Mouse (Mus musculus): ENCODE measurements around the gene Rps6ka2. TPM values are rescaled to one million over a fixed set of nuclear protein-coding genes. Genes with fewer than 3 reads are reported as not detected.
"Not testable (repeated sequence)": the region's sequence is repeated elsewhere in the genome, so short reads cannot be mapped to it uniquely, and the experiment has no call there.

Gene Rps6ka2
- total RNA-seq, 2 experiments from 2014 or later: 33.4 to 37.4 TPM

DNA sequence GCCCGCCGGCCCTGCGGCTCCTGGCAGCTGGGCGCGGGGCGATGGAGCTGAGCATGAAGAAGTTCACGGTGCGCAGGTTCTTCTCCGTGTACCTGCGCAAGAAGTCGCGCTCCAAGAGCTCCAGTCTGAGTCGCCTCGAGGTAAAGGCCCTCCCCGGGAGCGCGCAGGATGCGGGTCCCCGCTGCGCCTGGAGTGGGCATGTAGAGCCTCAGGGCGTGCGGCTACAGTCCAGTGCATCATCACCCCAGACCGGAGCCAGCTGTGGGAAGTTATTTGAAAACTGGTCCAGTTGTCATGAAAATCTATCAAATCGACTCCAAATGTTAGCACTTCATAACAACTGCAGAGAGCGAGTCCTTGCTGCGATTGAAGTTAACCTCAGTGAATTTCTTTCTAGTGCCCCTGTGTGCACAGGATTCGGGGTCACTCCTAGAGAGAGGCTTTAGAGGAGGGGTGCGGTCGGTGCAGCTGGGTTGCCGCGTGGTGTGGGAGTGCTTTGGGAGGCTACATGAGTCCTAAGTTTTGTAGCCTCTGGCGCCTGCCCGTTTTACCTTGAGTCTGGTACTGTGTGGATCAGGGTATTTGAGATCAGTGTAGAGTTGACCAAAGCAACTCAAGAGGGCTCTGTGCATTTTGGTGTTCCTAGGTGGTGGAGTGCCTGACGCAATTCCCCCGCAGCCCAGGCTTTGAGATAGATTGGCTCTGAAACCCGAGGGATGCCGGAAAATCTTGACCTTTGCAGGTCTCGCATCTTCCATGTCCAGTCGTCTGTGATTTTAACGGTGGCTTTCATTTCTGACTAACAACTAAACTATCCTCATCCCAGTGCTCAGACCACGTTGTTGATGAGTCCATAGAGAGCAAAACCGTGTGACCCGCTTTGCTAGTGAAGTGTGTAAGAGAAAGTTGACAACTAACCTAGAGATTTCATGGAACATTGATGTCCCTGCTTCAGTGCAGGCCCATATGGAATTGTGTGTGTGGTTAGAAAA lies 685 bp downstream of the Rps6ka2 start:
- DNase-seq (ENCODE audit: low spot score in 2 of 2): no peak

DNA sequence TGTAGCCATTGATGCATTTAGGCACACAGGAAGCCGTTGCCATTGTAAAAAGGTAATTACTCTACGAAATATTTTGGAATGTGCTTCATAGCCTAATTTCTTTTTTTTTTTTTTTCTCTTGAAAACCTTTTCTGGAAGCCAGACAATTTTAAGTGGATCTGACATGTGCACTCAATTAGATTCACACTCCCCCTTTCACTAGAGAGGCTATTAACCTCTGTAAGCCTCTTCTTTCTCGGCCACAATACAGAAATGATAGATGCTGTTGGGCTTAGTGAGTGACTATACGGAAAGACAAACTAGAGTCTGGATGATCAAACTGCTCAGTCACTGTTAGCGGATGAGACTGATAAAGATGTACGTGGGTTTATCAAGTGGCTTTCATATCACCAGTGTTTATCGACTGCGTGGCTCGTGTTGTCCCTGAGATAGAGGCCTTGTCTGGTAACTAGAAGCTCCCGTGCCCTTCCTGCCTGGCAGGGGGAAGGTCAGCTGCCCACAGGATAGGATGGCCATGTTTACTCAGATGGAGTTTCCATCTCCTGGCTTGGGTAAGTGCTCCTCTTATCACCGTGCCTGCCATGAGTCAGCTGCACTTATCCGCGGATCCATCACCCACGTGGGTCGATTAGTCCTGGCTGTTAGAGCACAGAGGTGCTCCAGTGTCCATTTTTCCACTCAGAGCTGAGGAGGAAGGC lies 3.6 kb downstream of the Rps6ka2 start:
- no peak for DNase-seq (ENCODE audit: low spot score in 2 of 2)

DNA sequence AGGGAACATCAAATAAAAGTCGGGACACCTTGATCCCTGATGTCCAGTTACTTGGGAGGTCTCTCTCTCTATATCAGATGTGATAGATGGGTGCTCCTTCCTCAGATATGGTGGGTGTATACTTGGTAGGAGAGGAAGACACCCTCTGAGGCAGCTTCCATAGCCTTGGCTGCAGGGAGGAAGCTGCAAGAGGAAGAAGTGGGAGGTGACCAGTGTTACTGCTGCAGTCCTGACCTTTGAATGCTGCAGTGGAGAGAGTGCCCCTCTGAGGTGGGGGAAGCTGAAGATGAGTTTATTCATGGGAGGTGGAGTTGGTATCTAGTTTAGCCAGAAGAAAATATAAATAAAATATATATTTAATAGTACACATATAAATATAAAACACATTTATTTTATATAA lies 5.4 kb downstream of the Rps6ka2 start:
- no peak for DNase-seq (ENCODE audit: low spot score in 2 of 2)

DNA sequence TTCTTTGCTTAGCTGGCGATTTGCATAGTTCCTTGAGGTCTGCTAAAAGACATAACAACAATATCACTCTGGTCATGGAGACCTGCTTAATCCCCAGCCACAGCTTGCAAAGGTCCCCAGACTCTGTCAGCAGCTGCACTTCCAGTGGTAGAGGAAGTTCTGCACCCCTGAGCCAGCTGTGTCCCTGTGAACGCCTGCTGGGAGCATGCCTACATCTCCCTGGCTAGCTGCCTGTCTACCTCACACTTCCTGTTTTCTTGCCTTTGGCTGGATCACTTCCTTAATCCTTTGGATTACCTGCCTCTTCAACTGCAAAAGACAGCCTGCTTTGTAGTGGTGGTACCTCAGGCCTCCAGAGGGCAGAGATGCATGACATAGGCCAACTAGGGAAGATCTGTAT lies 6.5 kb downstream of the Rps6ka2 start:
- DNase-seq (ENCODE audit: low spot score in 2 of 2): no peak

DNA sequence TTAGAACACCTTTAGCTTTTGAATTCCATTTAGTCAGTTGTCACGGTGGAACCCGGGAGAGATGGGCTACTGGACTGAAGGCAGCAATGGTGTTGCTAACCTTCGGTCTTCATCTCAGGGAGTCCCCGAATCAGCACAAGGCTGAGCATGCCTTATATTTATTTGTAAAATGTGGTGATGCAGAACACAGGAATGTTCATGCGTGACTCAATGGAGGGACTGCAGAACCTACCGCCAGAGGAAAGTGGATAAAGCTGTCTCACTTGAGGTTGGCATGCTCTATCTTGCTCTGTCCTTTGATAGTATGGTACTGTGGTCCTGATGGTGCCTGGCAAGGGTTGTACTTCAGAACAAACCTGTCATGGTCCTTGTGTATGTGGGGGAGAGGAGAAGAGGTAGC lies 8.3 kb downstream of the Rps6ka2 start:
- DNase-seq (ENCODE audit: low spot score in 2 of 2): no peak

DNA sequence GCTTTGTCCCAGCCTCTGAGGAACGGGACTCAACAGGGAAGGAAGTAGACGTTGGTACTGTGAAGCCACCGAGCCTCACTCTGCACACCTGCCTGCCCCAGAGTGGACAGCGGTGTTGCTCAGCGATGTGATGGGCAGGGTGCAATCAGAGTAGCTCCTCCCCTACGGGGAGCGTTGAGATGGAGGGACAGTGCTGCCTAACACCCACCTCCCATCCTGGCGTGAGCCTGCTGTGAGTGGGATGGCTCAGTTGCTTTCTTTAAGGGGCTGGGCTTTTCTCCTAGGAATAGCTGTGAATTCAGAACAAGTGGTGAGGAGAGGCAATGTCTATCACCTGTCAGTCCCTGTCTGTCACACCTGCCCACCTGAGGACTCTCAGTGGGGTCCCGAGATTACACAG lies 12.3 kb downstream of the Rps6ka2 start:
- DNase-seq (ENCODE audit: low spot score in 2 of 2): no peak

DNA sequence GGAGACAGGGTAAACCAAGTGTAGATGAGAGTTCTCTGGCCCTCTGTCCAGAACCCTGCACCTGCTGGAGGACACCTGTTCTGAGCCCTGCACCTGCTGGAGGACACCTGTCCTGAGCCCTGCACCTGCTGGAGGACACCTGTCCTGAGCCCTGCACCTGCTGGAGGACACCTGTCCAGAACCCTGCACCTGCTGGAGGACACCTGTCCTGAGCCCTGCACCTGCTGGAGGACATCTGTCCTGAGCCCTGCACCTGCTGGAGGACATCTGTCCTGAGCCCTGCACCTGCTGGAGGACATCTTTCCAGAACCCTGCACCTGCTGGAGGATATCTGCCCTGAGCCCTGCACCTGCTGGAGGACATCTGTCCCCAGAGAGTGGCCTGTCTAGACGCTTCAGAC lies 17.1 kb downstream of the Rps6ka2 start:
- DNase-seq (ENCODE audit: low spot score in 2 of 2): not testable (repeated sequence)

DNA sequence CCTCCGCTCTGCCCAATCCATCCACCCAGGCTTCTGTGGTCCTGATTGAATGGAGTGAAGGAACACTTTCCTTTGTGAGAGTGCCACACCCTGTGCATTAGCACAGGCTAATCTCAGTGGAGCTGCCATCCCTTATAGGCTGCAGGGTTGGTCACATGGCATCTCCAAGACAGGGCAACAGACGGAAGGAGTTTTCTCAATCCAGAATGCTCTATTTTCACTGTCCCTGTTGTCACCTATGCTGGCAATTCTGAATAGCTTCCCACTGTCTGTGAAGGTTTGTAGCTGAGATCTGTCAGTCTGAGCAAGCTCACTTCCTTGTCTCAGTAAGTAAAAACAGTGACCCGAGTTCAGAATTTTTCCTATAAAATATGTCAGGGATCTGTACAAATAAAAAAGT lies 19.5 kb downstream of the Rps6ka2 start:
- no peak for DNase-seq (ENCODE audit: low spot score in 2 of 2)

DNA sequence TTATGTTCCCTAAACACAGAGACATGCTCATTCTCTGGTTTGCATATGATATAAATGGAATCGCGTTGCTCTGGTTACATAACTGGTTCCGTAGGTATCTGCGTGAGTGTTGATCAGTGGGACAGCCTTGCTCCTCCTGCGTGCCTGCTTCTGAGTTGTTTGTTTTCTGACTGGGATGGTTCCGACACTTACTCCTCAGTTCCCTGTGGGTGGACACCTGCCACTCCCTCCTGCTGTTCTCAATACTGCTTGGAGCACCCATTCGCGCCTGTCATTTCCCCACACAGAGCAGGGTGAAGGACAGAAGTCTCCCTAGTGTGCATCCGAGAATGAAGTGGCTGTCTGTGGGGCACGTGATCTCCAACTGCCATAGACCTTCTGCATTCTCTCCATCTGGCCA lies 20.1 kb downstream of the Rps6ka2 start:
- peak in 1 of 2 experiments; percentile 51 for DNase-seq (ENCODE audit: low spot score in 2 of 2)

DNA sequence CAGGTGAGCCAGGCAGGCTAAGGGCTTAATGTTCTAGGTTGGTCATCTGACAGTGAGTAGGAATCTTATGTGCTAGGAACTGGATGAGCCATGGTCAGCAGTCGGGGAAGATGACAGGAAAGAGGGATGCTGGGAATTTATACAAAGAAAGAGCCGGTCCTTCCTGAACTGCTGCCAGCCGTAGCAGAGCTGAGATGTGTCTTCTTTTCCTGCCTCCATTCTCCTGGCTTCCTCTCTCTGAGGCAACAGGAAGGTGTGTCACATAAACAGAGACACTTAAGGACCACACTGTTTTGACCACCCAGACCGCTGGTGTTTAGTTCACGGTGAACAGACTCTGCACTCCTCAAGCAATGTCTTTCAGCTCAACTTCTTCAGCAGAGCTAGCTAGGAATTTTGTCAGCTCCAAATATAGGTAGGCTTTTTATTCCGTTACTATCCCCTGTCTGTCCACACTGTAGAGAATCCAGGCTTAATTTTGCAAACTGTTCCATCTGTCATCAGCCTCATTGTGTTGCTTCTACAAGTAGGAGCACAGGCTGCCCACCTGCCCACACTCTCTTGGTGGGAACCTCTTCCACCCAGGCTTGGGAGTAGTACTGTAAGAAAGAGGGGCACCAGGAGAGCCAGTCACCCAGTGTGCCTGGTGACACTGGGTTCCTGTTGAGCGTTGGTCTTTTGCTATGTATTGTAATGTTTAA lies 24.4 kb downstream of the Rps6ka2 start:
- DNase-seq (ENCODE audit: low spot score in 2 of 2): no peak

DNA sequence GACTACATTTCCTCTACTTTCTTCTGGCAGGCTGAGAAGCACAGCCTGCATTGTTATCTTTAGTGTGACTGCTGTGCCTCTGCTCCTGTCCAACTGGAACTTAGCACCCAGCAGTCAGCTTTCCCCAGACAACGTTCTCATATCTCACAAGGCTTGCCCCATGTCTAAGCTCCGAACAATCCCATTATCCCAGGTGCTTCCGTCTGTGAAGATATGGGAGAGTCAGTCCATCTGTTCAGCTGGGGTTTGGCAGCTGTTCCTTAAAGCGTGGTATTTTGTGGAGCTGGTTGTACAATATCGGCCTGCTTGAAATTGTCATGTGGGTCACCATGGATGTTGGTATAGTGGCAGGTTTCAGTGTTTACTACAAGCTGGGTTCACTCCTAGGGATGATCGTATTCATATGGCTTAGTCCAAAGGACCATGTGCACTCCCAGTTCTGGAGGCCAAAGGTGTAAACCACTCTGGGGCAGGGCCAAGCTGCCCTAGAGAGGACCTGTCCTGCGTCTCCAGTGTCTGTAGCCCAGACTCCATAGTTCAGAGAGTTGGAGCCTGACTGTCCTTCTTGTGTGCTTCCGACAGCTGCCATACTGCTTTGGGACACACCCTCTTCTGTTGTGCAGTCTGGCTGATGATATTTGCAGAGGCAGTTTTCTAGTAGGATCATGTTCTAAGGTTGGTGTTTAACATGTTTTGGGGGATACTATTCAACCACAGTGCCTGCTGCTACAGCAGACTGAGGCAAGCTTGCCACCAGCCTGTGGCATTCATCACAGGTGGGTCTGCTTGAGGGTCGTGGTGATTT lies 27.4 kb downstream of the Rps6ka2 start:
- DNase-seq (ENCODE audit: low spot score in 2 of 2): peak; percentile 44

DNA sequence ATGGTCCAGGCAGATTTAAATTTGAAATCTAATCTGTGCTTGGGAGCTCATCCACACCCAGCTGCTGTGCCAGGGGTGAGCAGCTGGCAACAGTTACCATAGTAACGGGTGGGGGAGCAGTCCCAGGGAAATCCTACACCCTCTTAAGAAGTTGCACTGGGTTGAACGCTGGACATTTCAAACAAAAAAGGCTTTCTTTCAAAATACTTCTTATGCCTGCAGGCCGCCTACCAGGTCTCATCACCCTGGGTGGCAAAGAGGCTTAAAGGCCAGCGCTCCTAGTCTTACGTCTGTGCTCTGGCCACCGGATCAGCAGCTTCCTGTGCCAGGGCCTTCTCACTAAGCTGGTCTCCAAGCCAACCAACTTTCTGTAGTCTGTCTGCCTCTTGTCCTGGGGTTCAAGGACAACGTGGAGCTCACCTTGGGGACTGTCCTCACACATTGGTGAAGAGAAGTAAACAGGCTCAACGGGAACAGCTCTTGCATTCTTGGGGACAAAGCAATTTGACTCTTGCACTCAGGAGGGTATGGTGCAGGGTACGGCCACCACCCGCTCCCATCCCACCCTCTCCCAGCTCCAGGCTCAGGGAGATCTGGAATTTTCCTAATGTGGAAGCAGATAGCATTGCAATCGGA lies 35.0 kb downstream of the Rps6ka2 start:
- no peak for DNase-seq (ENCODE audit: low spot score in 2 of 2)

DNA sequence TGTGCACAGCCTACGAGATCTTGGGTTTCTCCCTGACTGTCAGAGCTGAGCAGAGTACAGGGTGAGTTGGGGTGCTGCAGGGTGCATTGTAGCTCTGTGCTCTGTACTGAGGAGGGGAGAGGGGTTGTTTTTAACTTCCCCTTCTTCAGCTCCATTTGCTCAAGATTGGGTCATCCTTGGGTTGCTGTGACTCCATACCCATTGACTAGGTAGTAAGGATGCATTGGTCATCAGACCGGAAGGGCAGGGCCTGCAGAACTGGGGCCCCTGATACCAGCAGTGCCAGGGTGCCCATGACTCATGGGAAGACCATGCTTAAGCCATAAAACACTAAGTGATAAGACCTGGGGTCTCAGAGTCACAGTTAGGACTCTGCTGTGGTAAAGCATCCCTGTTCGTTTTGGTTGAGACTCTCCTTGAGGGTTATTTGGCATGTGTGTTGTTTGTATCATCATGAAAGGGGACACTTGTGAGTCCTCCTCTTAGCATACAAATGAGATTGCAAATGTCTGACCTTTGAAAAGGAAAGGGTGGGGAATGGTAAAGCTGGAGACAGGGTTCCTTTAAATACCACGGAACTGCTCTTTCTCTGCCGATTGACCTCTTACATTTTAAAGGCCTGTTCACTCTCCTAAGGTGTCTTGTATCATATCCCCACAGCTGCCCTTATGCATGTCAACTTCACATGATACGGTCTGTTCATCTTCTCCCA lies 36.7 kb downstream of the Rps6ka2 start:
- DNase-seq (ENCODE audit: low spot score in 2 of 2): no peak

DNA sequence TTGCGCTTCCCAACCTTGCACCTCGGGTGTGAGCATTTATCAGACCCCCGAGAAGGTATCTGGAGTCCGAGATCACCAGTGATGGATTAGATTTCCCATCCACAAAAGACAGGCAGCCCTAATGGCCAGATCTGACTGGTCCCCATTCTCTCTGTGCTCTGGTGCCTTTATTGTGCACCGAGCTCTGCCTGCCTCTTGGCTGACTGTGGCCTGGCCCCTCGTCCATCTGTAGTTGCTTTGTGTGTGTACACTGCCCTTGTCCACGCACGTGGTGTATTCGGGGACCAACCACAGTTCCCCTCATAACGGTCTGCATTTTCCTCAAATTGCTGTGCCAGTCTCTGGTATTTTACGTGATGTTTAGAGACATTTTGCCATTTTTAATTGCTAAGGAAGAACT lies 40.7 kb downstream of the Rps6ka2 start:
- DNase-seq (ENCODE audit: low spot score in 2 of 2): no peak

DNA sequence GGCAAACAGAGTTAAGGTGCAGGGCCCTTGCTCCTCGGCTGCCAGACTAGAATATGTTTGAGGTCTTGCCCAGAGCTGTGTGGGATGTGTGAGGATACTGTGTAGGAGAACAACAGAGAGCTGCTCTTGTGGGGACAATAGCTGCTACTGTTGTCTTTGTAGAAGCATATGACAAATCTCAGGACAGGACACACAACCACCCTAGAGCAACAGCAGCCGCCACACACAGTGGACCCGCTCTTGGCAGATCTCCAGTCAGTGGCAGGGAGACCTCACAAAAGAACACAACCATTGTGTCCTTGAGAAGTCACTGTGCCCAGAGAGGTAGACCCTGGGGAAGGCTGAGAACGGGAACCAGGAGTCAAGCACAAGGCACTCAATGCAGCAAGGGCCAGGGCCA lies 42.0 kb downstream of the Rps6ka2 start:
- no peak for DNase-seq (ENCODE audit: low spot score in 2 of 2)

DNA sequence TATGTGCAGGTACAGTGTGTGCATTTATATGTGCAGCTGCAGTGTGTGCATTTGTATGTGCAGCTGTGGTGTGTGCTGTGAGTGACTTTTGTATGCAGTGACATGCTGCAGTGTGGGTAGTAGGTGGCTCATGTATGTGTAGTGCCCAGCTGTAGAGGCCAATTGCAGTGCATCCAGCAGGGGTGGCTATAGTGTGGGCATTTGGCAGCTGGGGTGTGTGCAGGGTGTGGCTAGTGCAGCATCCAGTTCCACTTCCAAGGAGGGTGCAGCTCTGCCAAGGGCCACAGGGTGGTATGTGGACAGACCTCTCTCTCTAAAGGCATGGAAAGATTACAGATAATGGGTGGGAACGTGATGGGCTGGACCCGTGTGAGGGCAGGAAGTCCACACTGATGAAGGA lies 43.3 kb downstream of the Rps6ka2 start:
- DNase-seq (ENCODE audit: low spot score in 2 of 2): no peak

DNA sequence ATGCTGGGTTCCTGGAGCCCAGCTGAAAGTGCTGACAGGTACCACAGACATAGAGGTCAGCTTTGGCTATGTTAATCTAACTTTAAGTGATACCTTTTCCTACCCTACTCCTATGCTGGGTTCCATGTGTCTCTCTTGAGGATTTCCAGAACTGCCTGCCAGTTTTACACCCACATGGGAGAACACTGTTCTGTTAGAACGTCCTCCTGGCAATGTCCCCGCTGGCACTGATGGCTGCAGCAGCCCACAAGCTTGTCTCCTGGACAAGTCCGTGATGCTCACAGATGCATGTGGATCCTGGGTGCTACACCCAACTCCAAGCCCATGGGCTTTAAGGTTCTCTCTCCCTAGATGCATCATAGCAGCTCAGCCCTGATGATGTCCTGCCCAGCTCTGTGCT lies 44.1 kb downstream of the Rps6ka2 start:
- peak; percentile 86 to 93 for DNase-seq (ENCODE audit: low spot score in 2 of 2)

DNA sequence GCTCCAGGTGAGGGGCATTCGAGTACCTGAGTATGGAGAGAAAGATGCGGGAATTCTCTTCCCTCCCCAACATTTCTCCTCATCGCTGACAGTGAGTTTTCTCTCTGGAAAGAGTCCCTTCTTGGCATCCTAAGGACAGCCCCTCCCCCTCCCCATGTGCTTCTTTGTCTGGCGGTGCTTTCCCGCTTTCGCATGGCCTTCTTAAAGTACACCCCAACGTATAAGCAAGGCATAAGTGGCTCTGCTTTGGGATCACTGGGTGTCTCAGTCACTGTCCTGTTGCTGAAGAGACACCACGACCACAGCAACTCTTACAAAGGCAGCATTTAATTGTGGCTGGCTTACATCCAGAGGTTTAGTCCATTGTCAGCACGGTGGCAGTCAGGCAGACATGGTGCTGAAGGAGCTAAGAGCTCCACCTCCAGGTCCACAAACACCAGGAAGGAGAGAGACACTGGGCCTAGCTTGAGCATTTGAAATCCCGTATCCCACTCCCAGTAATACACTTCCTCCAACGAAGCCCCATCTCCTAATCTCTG lies 47.9 kb downstream of the Rps6ka2 start:
- DNase-seq (ENCODE audit: low spot score in 2 of 2): no peak

DNA sequence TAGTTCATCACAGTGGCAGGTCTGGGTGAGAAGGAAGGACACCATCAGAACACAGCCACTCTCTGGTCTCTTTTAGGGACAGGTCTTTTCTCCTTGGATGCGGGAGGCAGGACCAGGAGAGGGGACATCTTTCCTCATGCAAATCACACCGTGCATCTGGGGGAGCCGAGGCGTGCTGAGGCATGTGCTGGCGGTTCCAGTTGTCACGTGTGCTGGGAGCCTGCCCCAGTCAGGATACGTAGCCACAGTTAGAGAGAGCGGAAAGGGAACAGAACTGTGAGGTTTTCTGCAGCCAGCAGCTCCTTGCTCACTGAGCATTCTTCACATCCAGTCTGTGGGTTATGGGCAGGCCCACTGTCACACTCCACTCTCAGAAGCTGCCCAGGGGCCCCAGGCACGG lies 48.5 kb downstream of the Rps6ka2 start:
- no peak for DNase-seq (ENCODE audit: low spot score in 2 of 2)

Data from layer of hippocampus, adult 18-20 months (tissue).